Comparison of ENCODE assay signal across 13 mouse cellular contexts in the genomic region with DNA sequence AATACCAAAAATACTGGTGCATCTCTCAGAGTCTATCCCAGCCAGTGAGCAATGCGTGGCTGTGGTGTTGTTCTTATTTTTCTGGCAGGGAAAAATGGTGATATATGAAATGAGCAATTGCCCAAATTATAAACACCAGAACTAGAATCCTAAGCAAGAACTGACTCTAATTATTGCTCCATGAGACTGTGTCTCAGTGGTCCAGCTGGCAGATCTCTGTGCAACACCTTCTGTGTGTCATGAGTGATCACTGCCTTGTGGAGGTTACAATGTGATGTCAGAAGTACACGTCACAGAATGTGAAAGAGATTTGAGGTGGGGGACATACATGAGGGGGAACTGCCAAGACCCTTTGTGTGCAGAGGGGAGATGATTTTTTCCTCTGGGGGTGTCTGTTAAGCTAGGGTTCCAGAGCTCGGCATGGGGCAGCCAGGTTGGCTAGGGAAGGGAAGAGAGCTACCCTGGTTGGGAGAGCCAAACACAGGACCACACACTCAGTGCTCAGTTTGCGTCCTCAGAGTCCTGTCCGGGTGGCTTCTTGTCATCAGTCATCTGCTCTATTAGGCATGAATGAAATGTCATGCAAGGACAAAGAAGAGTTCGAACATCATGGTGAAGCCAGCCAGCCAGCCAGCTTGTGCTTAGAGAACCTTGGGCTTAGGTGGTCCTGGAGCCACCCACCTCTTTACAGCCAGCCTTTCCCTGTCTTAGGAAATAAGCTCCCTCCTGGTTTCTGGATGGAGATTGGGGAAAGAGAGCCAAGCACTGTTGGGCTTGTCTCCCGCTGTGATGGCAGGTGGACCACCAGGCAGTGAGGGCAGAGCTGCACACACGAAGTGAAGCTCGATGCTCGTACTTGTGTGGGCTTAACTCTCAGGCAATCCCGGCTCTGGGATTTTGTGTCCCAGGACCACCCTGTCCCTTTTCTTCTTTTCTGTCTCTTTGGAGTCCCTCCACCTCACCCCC.
"Had no signal": no experiment of that assay in that cellular context is flagged by ENCODE, and none has a peak within 500 bp of the region (broad histone marks: within the 10 kb centered on the region; RNA-seq: fewer than 3 reads in every experiment).

No protein-coding gene starts in this region.

- H3K9me3 ChIP-seq: kidney, embryonic 15.5 days; limb, embryonic 15.5 days; liver, embryonic 12.5 days; midbrain, embryonic 10.5 days; neural tube, embryonic 13.5 days had no signal

- ATAC-seq: liver, embryonic 12.5 days had no signal

- DNase-seq: kidney, adult 2 months; kidney, postnatal 14 days; midbrain, embryonic 14.5 days; retina, postnatal 1 day; right cerebral cortex, postnatal 4 days; spleen, adult 18-20 months; thymus, adult 18-20 months; thymus, postnatal 14 days had no signal

- H3K27me3 ChIP-seq: kidney, embryonic 15.5 days; limb, embryonic 15.5 days; neural tube, embryonic 13.5 days had no signal

- H3K27ac ChIP-seq: kidney, embryonic 15.5 days; limb, embryonic 15.5 days; liver, embryonic 12.5 days; midbrain, embryonic 10.5 days; neural tube, embryonic 13.5 days had no signal

- H3K36me3 ChIP-seq: kidney, embryonic 15.5 days; limb, embryonic 15.5 days; liver, embryonic 12.5 days; midbrain, embryonic 10.5 days; neural tube, embryonic 13.5 days had no signal

- H3K9ac ChIP-seq: kidney, embryonic 15.5 days; limb, embryonic 15.5 days; liver, embryonic 12.5 days; neural tube, embryonic 13.5 days had no signal

- H3K4me2 ChIP-seq: kidney, embryonic 15.5 days; limb, embryonic 15.5 days; liver, embryonic 12.5 days; neural tube, embryonic 13.5 days had no signal

- H3K4me3 ChIP-seq: kidney, embryonic 15.5 days; limb, embryonic 15.5 days; liver, embryonic 12.5 days; midbrain, embryonic 10.5 days; neural tube, embryonic 13.5 days had no signal
